Mouse (Mus musculus): ENCODE results near the gene Syt5. TPM values are rescaled to one million over a fixed set of nuclear protein-coding genes. Genes with fewer than 3 reads are reported as not detected.
A peak's percentile ranks its signal among the peaks of the same experiment; 100 is the strongest.
"Not testable (repeated sequence)": the region's sequence is repeated elsewhere in the genome, so short reads cannot be mapped to it uniquely, and the experiment has no call there.

Gene Syt5
- polyA plus RNA-seq, 1 experiment = not detected

GRCm38 (mm10) chr7:4530166-4530565 lies 17.2 kb downstream of the Syt5 start:
- H3K4me3 ChIP-seq (ENCODE audit: insufficient read depth, low read depth, low read length); H3K27ac ChIP-seq (replicated peaks; ENCODE audit: low read depth, low read length); H3K4me1 ChIP-seq (ENCODE audit: control insufficient read depth, insufficient read depth, insufficient read length, low read length): not testable (repeated sequence)

- Histone ChIP-seq H3K27ac (replicated peaks; ENCODE audit: low read depth, low read length) (no peak overlapping the region), H3K4me3 (ENCODE audit: insufficient read depth, low read depth, low read length) (peak overlapping the region; percentile 61), H3K4me1 (ENCODE audit: control insufficient read depth, insufficient read depth, insufficient read length, low read length) (no peaks in the 10 kb centered on the region)
Measured at GRCm38 (mm10) chr7:4527302-4527689, 20.0 kb downstream of the Syt5 start.

GRCm38 (mm10) chr7:4526341-4527301 lies 20.7 kb downstream of the Syt5 start:
- Histone ChIP-seq H3K4me1 (ENCODE audit: control insufficient read depth, insufficient read depth, insufficient read length, low read length) (no peaks in the 10 kb centered on the region), H3K4me3 (ENCODE audit: insufficient read depth, low read depth, low read length) (peak overlapping the region; percentile 61), H3K27ac (replicated peaks; ENCODE audit: low read depth, low read length) (peak overlapping the region; percentile 73)

GRCm38 (mm10) chr7:4524212-4524922 lies 23.0 kb downstream of the Syt5 start, which contains the start of gene Tnni3:
Gene Tnni3, minus strand, starts transcription at chr7:4524229.
- not testable (repeated sequence) for H3K4me3 ChIP-seq (ENCODE audit: insufficient read depth, low read depth, low read length); H3K27ac ChIP-seq (replicated peaks; ENCODE audit: low read depth, low read length); H3K4me1 ChIP-seq (ENCODE audit: control insufficient read depth, insufficient read depth, insufficient read length, low read length)

GRCm38 (mm10) chr7:4523205-4524130 lies 23.9 kb downstream of the Syt5 start:
- no peak overlapping the region for H3K27ac ChIP-seq (replicated peaks; ENCODE audit: low read depth, low read length)
- no peaks in the 10 kb centered on the region for H3K4me1 ChIP-seq (ENCODE audit: control insufficient read depth, insufficient read depth, insufficient read length, low read length)
- H3K4me3 ChIP-seq (ENCODE audit: insufficient read depth, low read depth, low read length) = no peak overlapping the region

- H3K4me1 ChIP-seq (ENCODE audit: control insufficient read depth, insufficient read depth, insufficient read length, low read length) = no peaks in the 10 kb centered on the region
- H3K27ac ChIP-seq (replicated peaks; ENCODE audit: low read depth, low read length) = no peak overlapping the region
- H3K4me3 ChIP-seq (ENCODE audit: insufficient read depth, low read depth, low read length) = no peak overlapping the region
Measured at GRCm38 (mm10) chr7:4522292-4522691, 25.0 kb downstream of the Syt5 start.

- Histone ChIP-seq H3K27ac (replicated peaks; ENCODE audit: low read depth, low read length) (no peak overlapping the region), H3K4me3 (ENCODE audit: insufficient read depth, low read depth, low read length) (no peak overlapping the region), H3K4me1 (ENCODE audit: control insufficient read depth, insufficient read depth, insufficient read length, low read length) (no peaks in the 10 kb centered on the region)
Measured at GRCm38 (mm10) chr7:4521231-4522003, 25.9 kb downstream of the Syt5 start.

GRCm38 (mm10) chr7:4518487-4518886 lies 28.9 kb downstream of the Syt5 start:
- Histone ChIP-seq H3K4me1 (ENCODE audit: control insufficient read depth, insufficient read depth, insufficient read length, low read length) (no peaks in the 10 kb centered on the region), H3K4me3 (ENCODE audit: insufficient read depth, low read depth, low read length) (no peak overlapping the region), H3K27ac (replicated peaks; ENCODE audit: low read depth, low read length) (no peak overlapping the region)

- Histone ChIP-seq H3K27ac (replicated peaks; ENCODE audit: low read depth, low read length) (no peak within 1 kb of the TSS), H3K4me3 (ENCODE audit: insufficient read depth, low read depth, low read length) (no peak within 1 kb of the TSS), H3K4me1 (ENCODE audit: control insufficient read depth, insufficient read depth, insufficient read length, low read length) (no peaks in the 10 kb centered on the region)
Measured at GRCm38 (mm10) chr7:4516332-4517050, 30.9 kb downstream of the Syt5 start, which contains the start of gene Tnnt1. Gene Tnnt1, minus strand, starts transcription at chr7:4516382.

- no peak overlapping the region for H3K27ac ChIP-seq (replicated peaks; ENCODE audit: low read depth, low read length)
- H3K4me3 ChIP-seq (ENCODE audit: insufficient read depth, low read depth, low read length) = no peak overlapping the region
- no peaks in the 10 kb centered on the region for H3K4me1 ChIP-seq (ENCODE audit: control insufficient read depth, insufficient read depth, insufficient read length, low read length)
Measured at GRCm38 (mm10) chr7:4515853-4516252, 31.5 kb downstream of the Syt5 start.

- no peaks in the 10 kb centered on the region for H3K4me1 ChIP-seq (ENCODE audit: control insufficient read depth, insufficient read depth, insufficient read length, low read length)
- H3K4me3 ChIP-seq (ENCODE audit: insufficient read depth, low read depth, low read length) = no peak overlapping the region
- H3K27ac ChIP-seq (replicated peaks; ENCODE audit: low read depth, low read length) = no peak overlapping the region
Measured at GRCm38 (mm10) chr7:4513829-4514712, 33.3 kb downstream of the Syt5 start.

- Histone ChIP-seq H3K27ac (replicated peaks; ENCODE audit: low read depth, low read length) (no peak overlapping the region), H3K4me1 (ENCODE audit: control insufficient read depth, insufficient read depth, insufficient read length, low read length) (no peaks in the 10 kb centered on the region), H3K4me3 (ENCODE audit: insufficient read depth, low read depth, low read length) (no peak overlapping the region)
Measured at GRCm38 (mm10) chr7:4513236-4513635, 34.1 kb downstream of the Syt5 start.
